Mouse (Mus musculus) C2C12 (cell line): ENCODE results near the gene Ccser1.

ENCODE experiments used
- CEBPB ChIP-seq: IDR thresholded peaks from one replicate; pipeline ENCODE4 v1.6.1; 2011; ENCODE audit warnings: low read depth, mild to moderate bottlenecking, control low read depth, moderate library complexity
- CTCF ChIP-seq: IDR thresholded peaks from one replicate; pipeline ENCODE4 v1.5.1; 2011; ENCODE audit not compliant: control insufficient read depth, insufficient read depth, insufficient read length
- FOSL1 ChIP-seq: IDR thresholded peaks from one replicate; pipeline ENCODE4 v1.8.0; 2011; ENCODE audit warnings: mild to moderate bottlenecking, low read length; ENCODE audit not compliant: poor library complexity, insufficient read depth, severe bottlenecking
- MAX ChIP-seq: IDR thresholded peaks from one replicate; pipeline ENCODE4 v1.6.1; 2011; ENCODE audit warnings: mild to moderate bottlenecking, control low read depth

GRCm38 (mm10) chr6:61152924-61153323 lies 27.2 kb upstream of the Ccser1 start:
- TF ChIP-seq FOSL1 (no peak), CTCF (no peak), MAX (no peak), CEBPB (no peak)
